Mouse (Mus musculus) intestine, embryonic 16.5 days (tissue): ENCODE measurements around the gene Zfp787. TPM values are rescaled to one million over a fixed set of nuclear protein-coding genes. Genes with fewer than 3 reads are reported as not detected.
A peak's percentile ranks its signal among the peaks of the same experiment; 100 is the strongest.

Experiments
- ATAC-seq: fragments of 200-750 bp; cut with Nextera tagmentation; 2 replicates; pipeline ENCODE4 v1.8.0; 2017; ENCODE audit warnings: moderate TSS enrichment, moderate library complexity
- H3K27ac ChIP-seq: fragments of 300-500 bp; sonication (generic); 2 replicates; pipeline ENCODE4 v1.5.1; 2014; ENCODE audit warnings: mild to moderate bottlenecking, low read length
- H3K27me3 ChIP-seq: fragments of 300-500 bp; sonication (generic); replicated peaks from 2 replicates; pipeline ENCODE4 v1.6.1; 2014; ENCODE audit warnings: low read length, control low read depth, mixed read lengths; ENCODE audit not compliant: control insufficient read depth, insufficient read depth
- H3K36me3 ChIP-seq: fragments of 300-500 bp; sonication (generic); 2 replicates; pipeline ENCODE4 v1.6.1; 2014; ENCODE audit warnings: low read length, control low read depth; ENCODE audit not compliant: control insufficient read depth, insufficient read depth
- H3K4me1 ChIP-seq: fragments of 300-500 bp; sonication (generic); 2 replicates; pipeline ENCODE4 v1.6.1; 2014; ENCODE audit warnings: low read length, control low read depth, mixed read lengths; ENCODE audit not compliant: control insufficient read depth, insufficient read depth
- H3K4me2 ChIP-seq: fragments of 300-500 bp; sonication (generic); 2 replicates; pipeline ENCODE4 v1.6.1; 2014; ENCODE audit warnings: low read depth, low read length, control low read depth
- H3K4me3 ChIP-seq: fragments of 300-500 bp; sonication (generic); 2 replicates; pipeline ENCODE4 v1.5.1; 2014; ENCODE audit warnings: mild to moderate bottlenecking, low read length
- H3K9ac ChIP-seq: fragments of 300-500 bp; sonication (generic); 2 replicates; pipeline ENCODE4 v1.6.1; 2014; ENCODE audit warnings: low read depth, low read length
- H3K9me3 ChIP-seq: fragments of 300-500 bp; sonication (generic); 2 replicates; pipeline ENCODE4 v1.6.1; 2016; ENCODE audit warnings: low read length, control low read depth; ENCODE audit not compliant: control insufficient read depth
- WGBS: fragments of 180-500 bp; shearing (Covaris S2); extraction: QIAGEN DNeasy Blood & Tissue Kit; methylation state at CpG from one replicate; pipeline ENCODE4 v1.1.7; 2014; 5-methylcytosine and 5-hydroxymethylcytosine counted together
- polyA plus RNA-seq: library from polyadenylated mRNA; unstranded; fragments of >200 nt; fragmentation: Nextera tagmentation; extraction: Ambion mirVana; gene quantifications from 2 replicates; pipeline ENCODE4 v1.2.1, GENCODE M21; 2015

Gene Zfp787
- polyA plus RNA-seq: 20.6 and 20.9 TPM in 2 replicates

- Histone ChIP-seq H3K27ac (peak within 1 kb of the TSS; percentile 93), H3K4me2 (peak within 1 kb of the TSS; percentile 78), H3K9me3 (no peaks in the 10 kb centered on the region), H3K4me3 (peak within 1 kb of the TSS; percentile 80), H3K27me3 (no peaks in the 10 kb centered on the region), H3K9ac (peak within 1 kb of the TSS; percentile 88), H3K36me3 (no peaks in the 10 kb centered on the region), H3K4me1 (peaks cover 31% of the 10 kb centered on the region)
- WGBS: under 1% methylated on average over 49 of the region's 54 CpGs
- ATAC-seq: peak; percentile 95
Observed at GRCm38 (mm10) chr7:6155901-6156411, at the start of gene Zfp787. TSS of gene Zfp787 (minus strand) at chr7:6155997.

- Histone ChIP-seq H3K4me3 (no peak overlapping the region), H3K4me1 (no peaks in the 10 kb centered on the region), H3K4me2 (no peak overlapping the region), H3K9me3 (no peaks in the 10 kb centered on the region), H3K36me3 (no peaks in the 10 kb centered on the region), H3K27ac (no peak overlapping the region), H3K27me3 (no peaks in the 10 kb centered on the region), H3K9ac (no peak overlapping the region)
- 74% methylated on average over 3 of the region's 3 CpGs for WGBS
- ATAC-seq: no peak
Observed at GRCm38 (mm10) chr7:6204200-6204599, 48.4 kb upstream of the Zfp787 start.

- no peak for ATAC-seq
- WGBS: 51% methylated on average over 3 of the region's 3 CpGs
- Histone ChIP-seq H3K27me3 (0 out of 2 replicates have a peak, but pooled peaks cover 2% of the 10 kb centered on the region), H3K4me3 (no peak within 1 kb of the TSS), H3K4me2 (no peak within 1 kb of the TSS), H3K4me1 (no peaks in the 10 kb centered on the region), H3K9me3 (no peaks in the 10 kb centered on the region), H3K27ac (no peak within 1 kb of the TSS), H3K9ac (no peak within 1 kb of the TSS), H3K36me3 (no peaks in the 10 kb centered on the region)
Observed at GRCm38 (mm10) chr7:6196790-6197189, 41.0 kb upstream of the Zfp787 start, which contains the start of gene Galp. TSS of gene Galp (plus strand) at chr7:6197090.

GRCm38 (mm10) chr7:6195777-6196176, 40.0 kb upstream of the Zfp787 start:
- Histone ChIP-seq H3K4me1 (no peaks in the 10 kb centered on the region), H3K36me3 (no peaks in the 10 kb centered on the region), H3K27ac (no peak overlapping the region), H3K9me3 (no peaks in the 10 kb centered on the region), H3K27me3 (0 out of 2 replicates have a peak, but pooled peaks cover 2% of the 10 kb centered on the region), H3K4me2 (no peak overlapping the region), H3K4me3 (no peak overlapping the region), H3K9ac (no peak overlapping the region)
- 47% methylated on average over 2 of the region's 2 CpGs for WGBS
- ATAC-seq: no peak

GRCm38 (mm10) chr7:6194129-6194528, 38.3 kb upstream of the Zfp787 start:
- WGBS: 17% methylated on average over 5 of the region's 5 CpGs
- H3K9me3 ChIP-seq: no peaks in the 10 kb centered on the region

GRCm38 (mm10) chr7:6191376-6191775, 35.6 kb upstream of the Zfp787 start:
- Histone ChIP-seq H3K4me3 (no peak overlapping the region), H3K4me2 (no peak overlapping the region), H3K4me1 (no peaks in the 10 kb centered on the region), H3K9me3 (no peaks in the 10 kb centered on the region), H3K9ac (no peak overlapping the region), H3K36me3 (peaks cover 13% of the 10 kb centered on the region; the same call in 1 of the 2 replicates), H3K27ac (no peak overlapping the region), H3K27me3 (no peaks in the 10 kb centered on the region)
- WGBS: 36% methylated on average over 3 of the region's 3 CpGs
- ATAC-seq: no peak

More at GRCm38 (mm10) chr7:6194129-6194528, 38.3 kb upstream of the Zfp787 start:
- H3K27ac ChIP-seq: no peak overlapping the region
- H3K4me1 ChIP-seq: no peaks in the 10 kb centered on the region
- H3K36me3 ChIP-seq: peaks cover 6% of the 10 kb centered on the region; the same call in 1 of the 2 replicates
- no peak overlapping the region for H3K4me3 ChIP-seq
- no peak overlapping the region for H3K9ac ChIP-seq
- H3K4me2 ChIP-seq: no peak overlapping the region
- 0 out of 2 replicates have a peak, but pooled peaks cover 2% of the 10 kb centered on the region for H3K27me3 ChIP-seq
- ATAC-seq: peak; percentile 73

GRCm38 (mm10) chr7:6189542-6189941, 33.7 kb upstream of the Zfp787 start:
- Histone ChIP-seq H3K4me2 (no peak overlapping the region), H3K27ac (no peak overlapping the region), H3K36me3 (peaks cover 21% of the 10 kb centered on the region; the same call in 1 of the 2 replicates), H3K4me3 (no peak overlapping the region), H3K9ac (no peak overlapping the region), H3K9me3 (no peaks in the 10 kb centered on the region), H3K27me3 (no peaks in the 10 kb centered on the region), H3K4me1 (no peaks in the 10 kb centered on the region)
- WGBS: 44% methylated on average over 45 of the region's 45 CpGs
- no peak for ATAC-seq

- Histone ChIP-seq H3K9me3 (no peaks in the 10 kb centered on the region), H3K4me1 (no peaks in the 10 kb centered on the region), H3K9ac (no peak overlapping the region), H3K27ac (no peak overlapping the region), H3K36me3 (peaks cover 23% of the 10 kb centered on the region; the same call in 1 of the 2 replicates), H3K4me3 (no peak overlapping the region), H3K4me2 (no peak overlapping the region), H3K27me3 (no peaks in the 10 kb centered on the region)
- 90% methylated on average over 2 of the region's 2 CpGs for WGBS
- ATAC-seq: no peak
Observed at GRCm38 (mm10) chr7:6186756-6187155, 31.0 kb upstream of the Zfp787 start.

- Histone ChIP-seq H3K9ac (no peak overlapping the region), H3K4me1 (no peaks in the 10 kb centered on the region), H3K36me3 (peaks cover 23% of the 10 kb centered on the region; the same call in 1 of the 2 replicates), H3K27me3 (no peaks in the 10 kb centered on the region), H3K27ac (no peak overlapping the region), H3K4me2 (no peak overlapping the region), H3K9me3 (no peaks in the 10 kb centered on the region), H3K4me3 (no peak overlapping the region)
- ATAC-seq: no peak
- 92% methylated on average over 2 of the region's 2 CpGs for WGBS
Observed at GRCm38 (mm10) chr7:6186176-6186575, 30.4 kb upstream of the Zfp787 start.

GRCm38 (mm10) chr7:6185391-6185790, 29.6 kb upstream of the Zfp787 start:
- Histone ChIP-seq H3K4me1 (no peaks in the 10 kb centered on the region), H3K27ac (no peak overlapping the region), H3K36me3 (peaks cover 23% of the 10 kb centered on the region; the same call in 1 of the 2 replicates), H3K4me2 (no peak overlapping the region), H3K27me3 (no peaks in the 10 kb centered on the region), H3K9ac (no peak overlapping the region), H3K4me3 (no peak overlapping the region), H3K9me3 (no peaks in the 10 kb centered on the region)
- no peak for ATAC-seq
- 93% methylated on average over 1 of the region's 1 CpGs for WGBS
